Mouse (Mus musculus) MEL (cell line): Measurements from ENCODE around the gene Emc1. TPM values are rescaled to one million over a fixed set of nuclear protein-coding genes. Genes with fewer than 3 reads are reported as not detected.

Experiments used
- DNase-seq: peaks from one replicate; pipeline ENCODE4 v3.0.0; 2011; ENCODE audit warnings: low read depth, low spot score
- H3K27ac ChIP-seq: 2 replicates; pipeline ENCODE4 v1.5.1; 2012; ENCODE audit warnings: low read depth, mild to moderate bottlenecking, control low read depth, low read length, moderate library complexity; ENCODE audit not compliant: control insufficient read depth
- H3K27me3 ChIP-seq, 2 experiments: fragments of 150-350 bp in 1 of 2; sonication (generic) in 1 of 2; 2 replicates each; pipeline ENCODE4 v1.6.1; 2012; ENCODE audit warnings: low read length in 2 of 2, mild to moderate bottlenecking in 2 of 2, improper control_type of control experiment in 1 of 2, moderate library complexity in 1 of 2; ENCODE audit not compliant: insufficient read depth in 2 of 2, control insufficient read depth in 1 of 2
- H3K36me3 ChIP-seq, 2 experiments: 2 replicates each; pipeline ENCODE4 v1.6.1; 2012 to 2014; ENCODE audit warnings: low read length in 2 of 2, improper control_type of control experiment in 1 of 2, inconsistent platforms in 1 of 2, mild to moderate bottlenecking in 1 of 2; ENCODE audit not compliant: insufficient read depth in 2 of 2, control insufficient read depth in 1 of 2
- H3K4me1 ChIP-seq, 2 experiments: fragments of 150-350 bp in 1 of 2; sonication (generic) in 1 of 2; 2 replicates each; pipeline ENCODE4 v1.6.1; 2012; ENCODE audit warnings: low read length in 2 of 2, improper control_type of control experiment in 1 of 2, mild to moderate bottlenecking in 1 of 2; ENCODE audit not compliant: insufficient read depth in 2 of 2, control insufficient read depth in 1 of 2
- H3K4me3 ChIP-seq, 2 experiments: fragments of 150-350 bp in 1 of 2; sonication (generic) in 1 of 2; 2 replicates each; pipeline ENCODE4 v1.5.1; 2012; ENCODE audit warnings: low read depth in 2 of 2, low read length in 2 of 2, mild to moderate bottlenecking in 2 of 2, moderate library complexity in 2 of 2, control low read depth in 1 of 2, improper control_type of control experiment in 1 of 2; ENCODE audit not compliant: control insufficient read depth in 1 of 2, insufficient read depth in 1 of 2
- H3K79me2 ChIP-seq: 2 replicates; pipeline ENCODE4 v1.6.1; 2012; ENCODE audit warnings: mild to moderate bottlenecking, low read length, moderate library complexity; ENCODE audit not compliant: control insufficient read depth, poor library complexity, insufficient read depth
- H3K9ac ChIP-seq: 2 replicates; pipeline ENCODE4 v1.6.1; 2012; ENCODE audit warnings: low read depth, mild to moderate bottlenecking, control low read depth, low read length, moderate library complexity; ENCODE audit not compliant: control insufficient read depth, poor library complexity, severe bottlenecking
- H3K9me3 ChIP-seq: fragments of 150-350 bp; sonication (generic); replicated peaks from 2 replicates; pipeline ENCODE4 v1.6.1; 2012; ENCODE audit warnings: mild to moderate bottlenecking, low read length, improper control_type of control experiment, moderate library complexity; ENCODE audit not compliant: insufficient read depth
- CHD1 ChIP-seq: IDR thresholded peaks from 2 replicates; pipeline ENCODE4 v1.6.1; 2012; ENCODE audit warnings: low read depth, mild to moderate bottlenecking, inconsistent platforms, low read length, improper control_type of control experiment
- E2F4 ChIP-seq: IDR thresholded peaks from 2 replicates; pipeline ENCODE4 v1.6.1; 2011; ENCODE audit warnings: low read depth, low read length, improper control_type of control experiment, borderline replicate concordance
- EP300 ChIP-seq, 2 experiments: IDR thresholded peaks; 2 replicates each; pipeline ENCODE4 v1.6.1; 2011; ENCODE audit warnings: improper control_type of control experiment in 2 of 2, low read length in 2 of 2, low read depth in 1 of 2, mild to moderate bottlenecking in 1 of 2
- ETS1 ChIP-seq: IDR thresholded peaks from 2 replicates; pipeline ENCODE4 v1.6.1; 2012; ENCODE audit warnings: low read depth, mild to moderate bottlenecking, inconsistent platforms, low read length, improper control_type of control experiment, moderate library complexity
- GATA1 ChIP-seq: IDR thresholded peaks from 2 replicates; pipeline ENCODE4 v1.6.1; 2011; ENCODE audit warnings: low read depth, low read length, improper control_type of control experiment
- HCFC1 ChIP-seq: IDR thresholded peaks from 2 replicates; pipeline ENCODE4 v1.6.1; 2012; ENCODE audit warnings: low read depth, mild to moderate bottlenecking, inconsistent platforms, low read length, improper control_type of control experiment, moderate library complexity
- JUND ChIP-seq: IDR thresholded peaks from 2 replicates; pipeline ENCODE4 v1.6.1; 2011; ENCODE audit warnings: low read depth, mild to moderate bottlenecking, improper control_type of control experiment, low read length
- KAT2A ChIP-seq: conservative IDR thresholded peaks from 2 replicates; pipeline ENCODE4 v1.6.1; 2012; ENCODE audit warnings: low read depth, low read length, improper control_type of control experiment, inconsistent platforms
- MAFK ChIP-seq: IDR thresholded peaks from 2 replicates; pipeline ENCODE4 v1.6.1; 2011; ENCODE audit warnings: low read depth, mild to moderate bottlenecking, low read length, improper control_type of control experiment, borderline replicate concordance
- MAX ChIP-seq: IDR thresholded peaks from 2 replicates; pipeline ENCODE4 v1.6.1; 2011; ENCODE audit warnings: low read length, improper control_type of control experiment
- MAZ ChIP-seq: IDR thresholded peaks from 2 replicates; pipeline ENCODE4 v1.6.1; 2012; ENCODE audit warnings: low read depth, mild to moderate bottlenecking, inconsistent platforms, low read length, improper control_type of control experiment
- MEF2A ChIP-seq: IDR thresholded peaks from 2 replicates; pipeline ENCODE4 v1.6.1; 2014; ENCODE audit warnings: low read depth, mild to moderate bottlenecking, inconsistent platforms, low read length, improper control_type of control experiment; ENCODE audit not compliant: poor library complexity, insufficient replicate concordance, severe bottlenecking; ENCODE audit errors: extremely low read depth
- MYB ChIP-seq: IDR thresholded peaks from 2 replicates; pipeline ENCODE4 v1.6.1; 2011; ENCODE audit warnings: mild to moderate bottlenecking, low read depth, low read length, improper control_type of control experiment
- NRF1 ChIP-seq: IDR thresholded peaks from 2 replicates; pipeline ENCODE4 v1.6.1; 2014; ENCODE audit warnings: low read depth, mild to moderate bottlenecking, inconsistent platforms, low read length, improper control_type of control experiment, moderate library complexity; ENCODE audit not compliant: poor library complexity, insufficient read depth, severe bottlenecking
- POLR2A ChIP-seq, 2 experiments: IDR thresholded peaks; 2 replicates each; pipeline ENCODE4 v1.6.1; 2011 to 2012; ENCODE audit warnings: low read length in 2 of 2, mild to moderate bottlenecking in 2 of 2, control low read depth in 1 of 2, improper control_type of control experiment in 1 of 2, low read depth in 1 of 2, moderate library complexity in 1 of 2; ENCODE audit not compliant: control insufficient read depth in 1 of 2, insufficient read depth in 1 of 2, poor library complexity in 1 of 2
- POLR2AphosphoS2 ChIP-seq: IDR thresholded peaks from 2 replicates; pipeline ENCODE4 v1.6.1; 2011; ENCODE audit warnings: low read length, improper control_type of control experiment
- POLR2AphosphoS5 ChIP-seq: IDR thresholded peaks from 2 replicates; pipeline ENCODE4 v1.6.1; 2012; ENCODE audit warnings: low read depth, borderline replicate concordance, mild to moderate bottlenecking, inconsistent platforms, low read length, moderate library complexity, mixed read lengths
- SIN3A ChIP-seq: IDR thresholded peaks from 2 replicates; pipeline ENCODE4 v1.6.1; 2012; ENCODE audit warnings: low read length, improper control_type of control experiment, inconsistent platforms
- SMC3 ChIP-seq: IDR thresholded peaks from 2 replicates; pipeline ENCODE4 v1.6.1; 2011; ENCODE audit warnings: low read depth, low read length, improper control_type of control experiment
- TBP ChIP-seq: IDR thresholded peaks from 2 replicates; pipeline ENCODE4 v1.8.0; 2011; ENCODE audit warnings: low read depth, low read length, improper control_type of control experiment
- ZKSCAN1 ChIP-seq: IDR thresholded peaks from 2 replicates; pipeline ENCODE4 v1.6.1; 2012; ENCODE audit warnings: low read depth, mild to moderate bottlenecking, inconsistent platforms, low read length, improper control_type of control experiment, moderate library complexity
- polyA plus RNA-seq, 2 experiments: library from polyadenylated mRNA; stranded (reverse) in 1 of 2; unstranded in 1 of 2; fragments of >175 nt in 1 of 2; fragments of >200 nt in 1 of 2; gene quantifications; 2 replicates each; pipeline versions ENCODE4 v1.2.1 to v1.2.4; 2012; ENCODE audit warnings: low replicate concordance in 2 of 2, low read depth in 1 of 2; ENCODE audit not compliant: insufficient read length in 2 of 2, insufficient read depth in 1 of 2, missing spikeins in 1 of 2
- total RNA-seq: library from RNA; depleted of rRNA; stranded (reverse); fragments of 300-350 nt; gene quantifications from 2 replicates; pipeline ENCODE4 v1.2.3, GENCODE M21; 2012

The Emc1 gene
- total and polyA plus RNA-seq, 3 experiments = 17.3 to 50.4 TPM; not detected in 1

- H3K36me3 ChIP-seq = peaks cover 0 to 15% of the 10 kb centered on the region in 2 experiments; a peak in 2 of 4 replicates
- no peak overlapping the region for H3K27ac ChIP-seq
- TF ChIP-seq MYB = no peak
- no peak for TF ChIP-seq ETS1
- no peak for TF ChIP-seq NRF1
- no peak for TF ChIP-seq JUND
- no peak for TF ChIP-seq TBP
- TF ChIP-seq POLR2AphosphoS5 = no peak
- TF ChIP-seq, all 39 proteins: peak for 0
- Histone ChIP-seq H3K27me3 (no peaks in the 10 kb centered on the region), H3K4me3 (no peak overlapping the region), H3K9ac (no peak overlapping the region), H3K4me1 (no peaks in the 10 kb centered on the region), H3K9me3 (no peaks in the 10 kb centered on the region), H3K79me2 (no peaks in the 10 kb centered on the region)
- no peak for DNase-seq
Observed at GRCm38 (mm10) chr4:139360761-139361548, 8.6 kb downstream of the Emc1 start.

- no peaks in the 10 kb centered on the region for H3K79me2 ChIP-seq
- no peaks in the 10 kb centered on the region for H3K4me1 ChIP-seq
- H3K27ac ChIP-seq = no peak overlapping the region
- no peak for DNase-seq
- TF ChIP-seq EP300 (IDR thresholded peaks at IDR 0.05; ENCODE audit: low read depth in 1 of 2, low read length in 2 of 2) = no peak
- no peak for TF ChIP-seq GATA1
- no peak for TF ChIP-seq HCFC1
- TF ChIP-seq MAX = no peak
- TF ChIP-seq POLR2AphosphoS2 = no peak
- TF ChIP-seq TBP = no peak
- no peak for TF ChIP-seq E2F4
- no peak for TF ChIP-seq MYB
- TF ChIP-seq SIN3A = no peak
- no peak for TF ChIP-seq ZKSCAN1
- TF ChIP-seq MAFK = no peak
- TF ChIP-seq MAZ = no peak
- TF ChIP-seq MEF2A = no peak
- TF ChIP-seq SMC3 = no peak
- TF ChIP-seq CHD1 = no peak
- no peak for TF ChIP-seq POLR2A (IDR thresholded peaks at IDR 0.05; ENCODE audit: control insufficient read depth in 1 of 2, insufficient read depth in 1 of 2, low read depth in 1 of 2, low read length in 2 of 2, poor library complexity in 1 of 2)
- no peak for TF ChIP-seq KAT2A
- no peak for TF ChIP-seq JUND
- peaks cover 0 to 10% of the 10 kb centered on the region in 2 experiments; a peak in 2 of 4 replicates for H3K36me3 ChIP-seq
- no peak overlapping the region for H3K4me3 ChIP-seq
- H3K9me3 ChIP-seq = no peaks in the 10 kb centered on the region
- H3K27me3 ChIP-seq = no peaks in the 10 kb centered on the region
- no peak overlapping the region for H3K9ac ChIP-seq
Observed at GRCm38 (mm10) chr4:139367336-139367735, 14.9 kb downstream of the Emc1 start.
